Mouse (Mus musculus) kidney, postnatal 36 days (tissue): ENCODE data around the gene Ppef2.

ENCODE experiments used
- DNase-seq, 2 experiments: peaks; one replicate each; pipeline ENCODE4 v3.0.0; 2021 to 2022; ENCODE audit warnings: mixed read lengths in 2 of 2

The Ppef2 gene

DNA sequence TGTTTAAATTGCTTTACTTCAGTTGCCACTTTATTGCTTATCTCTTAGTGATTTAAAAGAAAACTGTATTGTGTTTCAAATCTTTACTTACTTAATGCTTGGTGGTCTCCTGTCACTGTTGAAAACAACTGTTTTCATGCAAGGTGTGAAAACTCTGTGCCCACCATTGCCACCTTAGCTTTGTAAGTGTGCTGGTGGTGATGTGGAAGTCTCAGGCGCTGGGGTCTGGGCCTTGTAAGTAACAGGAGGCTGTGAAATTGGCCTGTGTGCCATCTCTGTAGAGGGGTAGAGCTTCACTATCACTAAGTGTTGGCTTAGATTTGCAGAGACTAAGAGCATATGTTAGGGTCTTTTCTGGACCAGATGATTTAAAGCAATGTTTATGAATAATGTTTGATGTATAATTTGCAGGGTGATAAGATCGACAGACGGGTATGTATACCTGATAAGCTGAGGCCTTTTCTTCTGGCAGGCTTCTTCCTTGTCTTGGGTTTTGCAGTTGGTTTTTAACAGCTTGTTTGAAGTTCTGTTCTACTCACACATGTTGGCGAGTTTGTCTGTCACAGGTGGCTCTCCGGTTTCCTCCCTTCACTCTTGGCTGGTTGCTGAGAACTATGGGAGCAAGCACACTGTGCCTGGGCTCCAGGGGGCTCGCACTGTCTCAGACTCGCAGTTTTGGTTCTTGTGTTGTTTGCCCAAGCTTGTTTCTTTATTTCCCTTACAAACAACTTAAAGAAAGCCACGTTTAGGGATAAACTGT lies 72.8 kb downstream of the Ppef2 start:
- no peak for DNase-seq
